9 mouse cellular contexts compared by ENCODE assay signal in the genomic region with DNA sequence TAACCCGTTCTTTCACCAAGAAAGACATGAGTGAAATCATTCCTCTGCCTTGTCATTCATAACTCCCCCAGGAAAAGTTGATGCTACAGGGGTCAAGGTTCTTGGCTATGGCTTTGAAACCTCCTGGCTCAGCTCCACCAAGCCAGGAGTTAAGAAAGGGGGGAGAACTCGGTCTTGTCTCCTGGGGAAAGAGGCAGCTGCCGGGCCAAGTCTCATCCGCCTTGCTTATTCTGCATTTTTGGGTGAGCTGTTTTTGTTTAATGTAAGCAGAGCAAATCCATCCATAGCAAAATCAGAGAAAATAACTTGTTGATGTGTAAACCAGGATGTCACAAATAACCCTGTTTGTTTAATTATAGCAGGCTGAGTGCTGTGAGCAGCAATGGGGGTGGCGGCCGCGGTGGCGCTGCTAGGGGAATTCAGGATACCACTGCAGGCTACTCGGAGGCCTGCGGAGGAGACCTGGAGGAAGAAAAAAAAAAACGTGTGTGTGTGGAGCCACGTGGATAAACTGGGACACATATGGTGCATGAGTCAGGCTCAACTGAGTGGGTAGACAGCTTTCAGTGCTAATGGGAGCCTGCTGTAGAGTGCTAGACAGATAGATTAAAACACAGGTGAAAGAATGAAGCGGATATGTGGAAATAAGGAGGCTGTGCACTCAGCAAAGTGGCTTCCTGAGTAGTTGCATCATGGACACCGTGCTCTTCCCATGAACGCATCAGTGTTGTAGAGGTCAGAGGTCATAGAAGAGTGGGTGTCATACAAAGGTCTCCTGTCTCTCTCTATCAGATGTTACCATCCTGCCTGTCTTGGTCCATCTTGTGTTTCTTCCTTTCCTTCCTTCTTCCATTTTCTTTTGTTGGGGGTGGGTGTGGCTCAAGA.
DNase-seq lines count a peak whose midpoint lies in the region; ATAC-seq and TF ChIP-seq lines count a peak whose summit lies in the region.
"Had no signal": no experiment of that assay in that cellular context is flagged by ENCODE, and none has a peak within 500 bp of the region (broad histone marks: within the 10 kb centered on the region; RNA-seq: fewer than 3 reads in every experiment).

No protein-coding gene starts in this region.

- no peak overlapping the region for H3K4me3 ChIP-seq in hindbrain, postnatal 0 days (ENCODE audit: low read length)
- H3K4me3 ChIP-seq in hindbrain, embryonic 16.5 days (ENCODE audit: low read length): no peak overlapping the region
- H3K4me3 ChIP-seq in left cerebral cortex, adult 2 months: no peak overlapping the region
- H3K4me3 ChIP-seq: neural tube, embryonic 13.5 days had no signal

- TF ChIP-seq CTCF in hindbrain, postnatal 0 days (IDR thresholded peaks at IDR 0.05; ENCODE audit: low read depth): no peak
- TF ChIP-seq CTCF in left cerebral cortex, adult 2 months (IDR thresholded peaks at IDR 0.05): no peak; the same call in 1 of the 2 replicates

- no peak overlapping the region for H3K27ac ChIP-seq in hindbrain, postnatal 0 days
- H3K27ac ChIP-seq in hindbrain, embryonic 16.5 days (ENCODE audit: low read depth, low read length): no peak overlapping the region
- H3K27ac ChIP-seq in left cerebral cortex, adult 2 months: no peak overlapping the region
- H3K27ac ChIP-seq: neural tube, embryonic 13.5 days had no signal

- no peaks in the 10 kb centered on the region for H3K36me3 ChIP-seq in hindbrain, postnatal 0 days (ENCODE audit: insufficient read depth, low read length)
- H3K36me3 ChIP-seq in hindbrain, embryonic 16.5 days (ENCODE audit: control insufficient read depth, insufficient read depth, low read length): no peaks in the 10 kb centered on the region
- H3K36me3 ChIP-seq: neural tube, embryonic 13.5 days had no signal

- no peaks in the 10 kb centered on the region for H3K9me3 ChIP-seq in hindbrain, postnatal 0 days (ENCODE audit: low read length)
- peaks cover under 1% of the 10 kb centered on the region; the same call in 1 of the 2 replicates for H3K9me3 ChIP-seq in hindbrain, embryonic 16.5 days (ENCODE audit: control insufficient read depth, low read length)
- H3K9me3 ChIP-seq: neural tube, embryonic 13.5 days had no signal

- no peak overlapping the region for H3K4me2 ChIP-seq in hindbrain, postnatal 0 days (ENCODE audit: low read depth, low read length)
- no peak overlapping the region for H3K4me2 ChIP-seq in hindbrain, embryonic 16.5 days (ENCODE audit: low read length)
- H3K4me2 ChIP-seq: neural tube, embryonic 13.5 days had no signal

- H3K4me1 ChIP-seq in hindbrain, postnatal 0 days (ENCODE audit: insufficient read depth, low read length): no peaks in the 10 kb centered on the region
- H3K4me1 ChIP-seq in hindbrain, embryonic 16.5 days (ENCODE audit: control insufficient read depth, insufficient read depth, low read depth, low read length): no peaks in the 10 kb centered on the region

- no peak overlapping the region for H3K9ac ChIP-seq in hindbrain, postnatal 0 days (replicated peaks; ENCODE audit: low read length)
- H3K9ac ChIP-seq in hindbrain, embryonic 16.5 days (ENCODE audit: low read depth, low read length): no peak overlapping the region
- H3K9ac ChIP-seq: neural tube, embryonic 13.5 days had no signal

- 61% methylated on average over 15 of the region's 15 CpGs for WGBS in hindbrain, postnatal 0 days
- 63% methylated on average over 15 of the region's 15 CpGs for WGBS in hindbrain, embryonic 16.5 days

- DNase-seq in hindbrain, postnatal 0 days (ENCODE audit: low spot score): peak; percentile 14
- peak; percentile 7 to 36 for DNase-seq in adrenal gland, postnatal 36 days
- DNase-seq in frontal cortex, postnatal 36 days (ENCODE audit: low spot score in 2 of 2): peak; percentile 84 to 92
- peak; percentile 74 to 79 for DNase-seq in left cerebral cortex, adult 2 months (ENCODE audit: extremely low spot score in 1 of 2, low spot score in 2 of 2)
- no peak for DNase-seq in embryo, embryonic 10 days (ENCODE audit: low spot score)
- DNase-seq in embryo, embryonic 9.5 days (ENCODE audit: extremely low spot score): no peak

- intact Hi-C loops in left cerebral cortex, adult 2 months (cut with DNase I): loop anchor here (5.0 to 10.0 kb wide), 3 partner anchors 58 to 593 kb away; no protein-coding TSS in a partner anchor

- no peaks in the 10 kb centered on the region for H3K27me3 ChIP-seq in hindbrain, postnatal 0 days (ENCODE audit: insufficient read depth, low read length)
- no peaks in the 10 kb centered on the region for H3K27me3 ChIP-seq in hindbrain, embryonic 16.5 days (replicated peaks; ENCODE audit: control insufficient read depth, insufficient read depth, low read length)
- H3K27me3 ChIP-seq: neural tube, embryonic 13.5 days had no signal

- ATAC-seq in hindbrain, postnatal 0 days: no peak
- no peak for ATAC-seq in hindbrain, embryonic 16.5 days
- no peak for ATAC-seq in megakaryocyte, adult 5-6 weeks (ENCODE audit: poor library complexity, severe bottlenecking)

Comparison
In these comparisons a context has a peak if more than half of its experiments do, and no peak if none do; other contexts are left out.
1. DNase-seq: peak in hindbrain, postnatal 0 days (single experiment), adrenal gland, postnatal 36 days (2 of 2), frontal cortex, postnatal 36 days (2 of 2) and left cerebral cortex, adult 2 months (2 of 2); none in embryo, embryonic 10 days (single experiment) and embryo, embryonic 9.5 days (single experiment).